Mouse (Mus musculus): Measurements from ENCODE around the gene Gm37240.

Gm37240 gene

DNA sequence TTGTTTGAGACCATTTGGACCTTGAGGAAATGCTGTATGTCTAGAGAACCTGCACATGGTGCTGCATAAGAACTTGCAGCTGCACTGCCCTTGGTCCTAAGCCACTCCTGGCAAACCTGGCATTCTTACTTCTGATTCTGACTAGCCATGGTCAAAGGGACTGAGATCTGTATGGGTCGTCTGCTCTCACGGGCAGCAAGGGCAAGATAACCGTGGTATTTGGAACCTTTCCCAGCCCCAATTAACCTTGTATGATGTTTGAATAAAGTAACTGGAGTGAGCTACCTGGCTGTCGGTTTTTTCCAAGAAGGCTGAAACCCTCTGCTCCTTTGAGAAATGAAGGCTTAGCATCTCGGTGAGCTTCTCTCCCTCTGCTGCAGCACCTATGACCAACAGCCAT, 8.4 kb downstream of the Gm37240 start:
- DNase-seq (ENCODE audit: low spot score), result no peak

GRCm38 (mm10) chr3:85863996-85864395, 23.3 kb downstream of the Gm37240 start:
- no peak for DNase-seq (ENCODE audit: low spot score)

DNA sequence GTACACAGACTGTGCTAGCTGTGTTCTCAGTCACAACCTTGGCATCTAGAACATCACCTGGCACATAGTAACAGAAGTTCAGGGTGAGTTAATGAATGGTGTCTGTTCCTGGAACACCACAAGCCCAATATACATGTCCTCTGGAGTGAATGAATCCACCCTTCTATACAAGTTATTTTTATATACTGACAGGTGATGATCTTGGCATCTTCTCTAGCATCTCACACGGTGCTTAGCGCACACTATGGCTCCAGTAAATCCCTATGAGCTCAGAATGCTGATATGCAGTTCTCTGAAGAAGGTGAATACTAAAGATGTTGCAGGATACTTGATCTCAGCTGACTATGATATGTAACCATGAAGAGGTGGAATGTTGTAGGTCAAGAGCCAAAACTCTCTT, 24.4 kb downstream of the Gm37240 start:
- no peak for DNase-seq (ENCODE audit: low spot score)

GRCm38 (mm10) chr3:85860996-85861395, 26.3 kb downstream of the Gm37240 start:
- DNase-seq (ENCODE audit: low spot score), result no peak

GRCm38 (mm10) chr3:85859311-85859710, 28.0 kb downstream of the Gm37240 start:
- no peak for DNase-seq (ENCODE audit: low spot score)

DNA sequence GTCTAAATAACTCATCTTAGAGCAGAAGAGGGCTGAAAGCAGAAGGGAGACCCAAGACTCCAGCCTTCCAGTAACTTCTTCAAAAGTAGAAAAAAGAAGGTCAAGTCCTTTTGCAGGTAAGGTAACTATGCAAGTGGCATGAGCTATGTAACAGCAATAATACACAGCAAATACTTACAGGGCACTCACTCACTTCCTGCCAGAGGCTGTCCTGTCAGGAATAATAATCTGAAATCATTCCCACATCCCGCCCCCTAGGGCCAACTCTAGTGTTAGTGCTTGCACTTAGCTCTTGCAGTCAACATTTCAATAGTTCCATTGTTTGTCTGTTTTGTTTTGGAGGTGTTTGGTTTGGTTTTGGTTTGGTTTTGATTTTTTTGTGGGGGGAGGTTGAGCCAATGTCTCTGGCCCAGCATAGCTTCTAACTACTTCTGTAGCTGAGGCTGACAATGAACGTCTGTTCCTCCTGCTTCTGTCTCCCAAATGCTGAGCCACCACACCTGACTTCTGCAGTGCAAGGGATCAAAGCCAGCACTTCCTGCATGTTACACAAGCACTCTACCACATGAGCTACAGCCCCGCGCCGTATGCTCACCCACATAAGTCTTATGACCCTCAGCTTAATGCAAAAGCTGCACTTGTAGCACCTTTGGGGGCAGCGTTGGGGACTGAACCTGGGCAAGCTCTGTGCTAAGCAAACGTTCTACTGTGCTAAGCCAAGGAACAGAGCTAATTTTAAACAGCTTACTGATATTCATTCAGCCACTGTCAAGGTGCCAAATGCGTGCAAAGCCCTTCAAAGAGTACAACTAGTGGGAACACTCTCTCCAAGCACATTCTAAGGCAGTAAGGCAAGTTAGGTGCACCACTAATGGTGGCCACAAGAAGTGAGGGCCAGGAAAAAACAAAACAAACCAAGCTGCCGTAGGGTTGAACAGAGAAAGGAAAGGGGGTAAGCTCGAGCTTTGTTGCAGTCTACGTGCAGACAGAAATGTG, 28.9 kb downstream of the Gm37240 start:
- no peak for DNase-seq (ENCODE audit: low spot score)

GRCm38 (mm10) chr3:85857083-85857482, 30.2 kb downstream of the Gm37240 start:
- no peak for DNase-seq (ENCODE audit: low spot score)

DNA sequence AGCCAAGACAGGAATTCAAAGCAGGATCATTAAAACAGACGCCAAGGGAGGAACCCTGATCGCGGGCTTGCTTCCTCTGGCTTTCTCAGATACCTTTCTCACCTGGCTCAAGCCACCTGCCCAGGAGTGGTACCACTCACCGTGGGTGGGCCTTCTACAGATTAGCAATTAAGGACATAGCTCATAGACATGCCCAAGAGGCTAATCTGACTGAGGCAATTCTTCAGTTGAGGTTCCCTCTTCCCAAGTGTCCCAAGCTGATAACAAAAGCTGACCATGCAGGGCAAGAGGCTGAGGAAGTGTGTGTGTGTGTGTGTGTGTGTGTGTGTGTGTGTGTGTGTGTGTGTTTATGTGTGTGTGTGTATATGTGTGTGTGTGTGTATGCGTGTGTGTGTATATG, 31.4 kb downstream of the Gm37240 start:
- no peak for DNase-seq (ENCODE audit: low spot score)

GRCm38 (mm10) chr3:85855043-85855442, 32.3 kb downstream of the Gm37240 start:
- no peak for DNase-seq (ENCODE audit: low spot score)

DNA sequence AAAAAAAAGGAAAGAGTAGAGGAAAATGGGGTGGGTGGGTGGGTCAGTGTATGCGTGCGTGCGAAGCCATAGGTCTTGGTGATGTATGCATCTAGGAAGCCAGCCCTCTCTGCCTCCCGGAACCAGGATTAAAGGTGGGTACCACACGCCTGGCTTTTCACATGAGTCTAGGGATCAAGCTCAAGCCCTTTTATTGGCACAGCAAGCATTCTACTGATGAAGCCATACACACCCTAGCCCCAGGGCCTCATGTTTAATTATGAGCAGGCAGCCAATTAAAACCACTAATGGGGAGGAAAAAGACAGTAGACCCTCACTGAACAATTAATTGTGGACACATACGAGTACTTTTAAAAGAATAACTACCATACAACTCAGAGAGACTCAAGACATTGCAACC, 33.2 kb downstream of the Gm37240 start:
- no peak for DNase-seq (ENCODE audit: low spot score)

DNA sequence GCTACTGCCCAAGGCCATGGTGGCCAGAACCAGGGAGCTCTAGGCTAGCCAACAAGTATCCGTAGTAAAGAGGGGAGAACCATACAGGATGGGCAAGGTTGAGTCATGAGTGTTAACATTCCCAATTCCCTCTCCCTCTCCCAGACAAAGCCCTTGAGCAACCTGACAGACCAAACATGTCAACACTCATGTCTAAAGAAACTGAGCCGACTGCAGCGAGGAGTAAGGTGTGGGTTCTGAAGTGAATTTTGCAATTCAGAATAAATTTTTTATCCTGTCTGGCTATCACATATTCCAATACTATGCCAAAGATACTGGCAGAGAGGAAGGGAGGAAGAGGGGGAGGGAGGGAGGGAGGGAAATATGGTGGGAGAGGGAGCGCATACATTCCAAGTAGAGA, 33.6 kb downstream of the Gm37240 start:
- no peak for DNase-seq (ENCODE audit: low spot score)

GRCm38 (mm10) chr3:85850079-85850478, 37.2 kb downstream of the Gm37240 start:
- no peak for DNase-seq (ENCODE audit: low spot score)

GRCm38 (mm10) chr3:85846316-85846715, 41.0 kb downstream of the Gm37240 start:
- DNase-seq (ENCODE audit: low spot score), result no peak

GRCm38 (mm10) chr3:85845341-85845740, 42.0 kb downstream of the Gm37240 start:
- no peak for DNase-seq (ENCODE audit: low spot score)

DNA sequence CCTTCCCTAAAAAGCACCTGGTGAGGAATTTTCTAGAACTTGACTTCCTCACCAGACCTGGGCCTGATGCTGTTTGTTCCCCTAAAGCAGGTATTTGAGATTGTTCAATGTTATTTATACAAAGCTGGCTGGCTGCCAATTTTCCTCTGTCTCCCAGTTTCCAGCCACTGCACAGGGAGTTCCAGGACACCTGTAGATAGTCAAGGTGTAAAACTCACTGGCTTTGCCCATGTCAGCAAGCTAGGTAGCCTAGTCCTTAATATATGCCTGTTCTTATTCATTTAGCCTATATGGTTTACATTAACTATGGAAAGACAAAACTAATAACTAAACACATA, 44.5 kb downstream of the Gm37240 start:
- DNase-seq (ENCODE audit: low spot score), result no peak

DNA sequence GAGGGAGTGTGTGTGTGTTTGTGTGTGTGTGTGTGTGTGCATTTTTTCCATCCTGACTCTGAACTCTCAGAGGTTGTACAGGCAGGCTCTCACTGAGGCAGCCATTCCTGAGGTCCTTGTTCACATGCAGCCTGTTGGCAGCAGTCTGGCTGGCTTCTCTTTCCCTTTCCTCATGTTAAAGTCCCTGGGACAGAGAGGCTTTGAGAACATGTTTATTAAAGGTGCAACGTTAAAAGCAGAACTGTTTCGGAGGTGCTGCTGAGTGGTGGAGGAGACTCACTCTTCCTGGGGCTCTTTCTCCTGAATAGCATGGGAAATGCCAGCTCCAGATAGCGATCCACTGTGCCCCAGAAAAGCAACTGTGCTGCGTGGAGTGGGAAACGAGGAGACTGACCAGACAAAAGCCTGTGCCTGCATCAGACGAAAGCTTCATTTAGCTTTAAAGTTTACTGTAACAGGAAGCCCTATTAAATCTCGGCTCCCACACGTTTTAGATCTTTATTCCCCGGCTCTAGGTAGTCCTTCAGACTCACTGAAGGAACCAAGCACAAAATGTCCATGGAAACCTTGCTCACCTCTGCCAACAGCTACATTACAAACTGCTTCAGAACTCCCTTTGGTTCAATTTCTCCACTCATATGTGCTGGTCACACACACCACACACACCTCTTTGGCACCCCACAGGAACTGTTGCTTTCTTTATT, 45.0 kb downstream of the Gm37240 start:
- DNase-seq (ENCODE audit: low spot score), result no peak

- no peak for DNase-seq (ENCODE audit: low spot score)
Measured at GRCm38 (mm10) chr3:85841454-85842176, 45.7 kb downstream of the Gm37240 start.

DNA sequence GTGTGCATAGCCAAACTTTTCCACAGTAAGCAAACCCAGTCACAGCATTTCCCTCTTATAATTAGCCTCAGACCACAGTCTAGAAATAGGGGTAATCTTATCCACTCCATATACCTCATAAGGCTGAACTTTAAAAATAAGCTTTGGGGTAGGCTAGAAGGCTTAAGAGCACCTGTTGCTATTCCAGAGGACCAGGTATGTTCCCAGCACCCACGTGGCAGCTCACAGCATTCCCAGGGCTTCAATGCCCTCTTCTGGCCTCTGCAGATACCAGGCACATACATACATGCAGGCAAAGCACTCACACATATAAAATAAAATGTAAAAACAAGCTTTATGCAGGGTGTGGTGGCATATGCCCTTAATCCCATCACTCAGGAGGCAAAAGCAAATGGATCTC, 53.7 kb downstream of the Gm37240 start:
- DNase-seq (ENCODE audit: low spot score), result no peak

- DNase-seq (ENCODE audit: low spot score), result no peak
Measured at GRCm38 (mm10) chr3:85832490-85833155, 54.7 kb downstream of the Gm37240 start.

GRCm38 (mm10) chr3:85831785-85832184, 55.5 kb downstream of the Gm37240 start:
- no peak for DNase-seq (ENCODE audit: low spot score)

DNA sequence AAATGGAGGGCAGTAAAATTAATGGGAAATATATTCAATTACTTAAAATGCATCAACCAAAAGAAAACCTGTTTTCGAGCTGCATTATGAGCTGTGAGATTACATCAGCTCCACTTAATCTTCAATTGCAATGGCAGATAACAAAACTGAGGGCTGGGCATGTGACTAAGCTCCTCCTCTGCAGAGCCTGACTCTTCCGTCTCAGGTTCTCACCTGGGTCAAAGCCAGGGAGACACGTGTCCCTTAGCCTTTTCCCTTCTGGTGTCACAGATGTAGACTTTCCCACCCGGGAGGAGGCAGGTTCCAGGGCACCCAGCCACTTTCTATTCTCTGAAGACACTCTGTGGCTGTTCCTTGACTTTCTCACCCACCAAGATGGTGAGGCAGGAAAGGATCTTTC, 58.3 kb downstream of the Gm37240 start:
- DNase-seq (ENCODE audit: low spot score), result no peak

GRCm38 (mm10) chr3:85827815-85828214, 59.5 kb downstream of the Gm37240 start:
- DNase-seq (ENCODE audit: low spot score), result no peak

All from testis, postnatal 14 days (tissue).